Mouse (Mus musculus) regulatory T cell (primary cell): ENCODE data around the gene Zfp366.

Source experiments
- in situ Hi-C: fragments of 300-600 bp; cut with MboI, MseI; formaldehyde crosslinking; loops from one replicate; pipeline ENCODE4 v1.15.1; 2025; ENCODE audit warnings: high pct_unique_total_duplicates

The Zfp366 gene

DNA sequence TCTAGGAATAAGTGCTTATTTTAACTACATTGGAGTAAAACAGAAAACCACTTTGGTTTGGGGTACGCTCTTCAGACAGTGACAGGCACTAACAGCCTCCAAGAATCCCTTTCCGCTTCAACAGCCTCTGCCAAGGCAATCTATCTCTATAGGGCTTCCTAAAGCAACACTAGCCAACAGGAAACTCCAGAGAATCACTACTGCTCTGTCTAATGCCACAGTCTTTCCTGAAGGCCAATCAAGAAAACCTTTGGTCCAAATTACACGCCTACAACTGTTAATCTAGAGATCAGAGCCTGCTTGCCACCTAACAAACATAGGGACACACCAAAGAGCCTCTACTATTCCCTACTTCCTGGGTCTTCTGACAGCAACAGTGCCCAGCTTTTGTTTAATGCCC is 42.2 kb downstream of the Zfp366 start:
- in situ Hi-C loops, result no loop called here

GRCm38 (mm10) chr13:99227456-99228250 is 43.0 kb downstream of the Zfp366 start:
- in situ Hi-C loops, result no loop called here

- in situ Hi-C loops, result no loop called here
Observed at GRCm38 (mm10) chr13:99228821-99229570, 44.4 kb downstream of the Zfp366 start.

DNA sequence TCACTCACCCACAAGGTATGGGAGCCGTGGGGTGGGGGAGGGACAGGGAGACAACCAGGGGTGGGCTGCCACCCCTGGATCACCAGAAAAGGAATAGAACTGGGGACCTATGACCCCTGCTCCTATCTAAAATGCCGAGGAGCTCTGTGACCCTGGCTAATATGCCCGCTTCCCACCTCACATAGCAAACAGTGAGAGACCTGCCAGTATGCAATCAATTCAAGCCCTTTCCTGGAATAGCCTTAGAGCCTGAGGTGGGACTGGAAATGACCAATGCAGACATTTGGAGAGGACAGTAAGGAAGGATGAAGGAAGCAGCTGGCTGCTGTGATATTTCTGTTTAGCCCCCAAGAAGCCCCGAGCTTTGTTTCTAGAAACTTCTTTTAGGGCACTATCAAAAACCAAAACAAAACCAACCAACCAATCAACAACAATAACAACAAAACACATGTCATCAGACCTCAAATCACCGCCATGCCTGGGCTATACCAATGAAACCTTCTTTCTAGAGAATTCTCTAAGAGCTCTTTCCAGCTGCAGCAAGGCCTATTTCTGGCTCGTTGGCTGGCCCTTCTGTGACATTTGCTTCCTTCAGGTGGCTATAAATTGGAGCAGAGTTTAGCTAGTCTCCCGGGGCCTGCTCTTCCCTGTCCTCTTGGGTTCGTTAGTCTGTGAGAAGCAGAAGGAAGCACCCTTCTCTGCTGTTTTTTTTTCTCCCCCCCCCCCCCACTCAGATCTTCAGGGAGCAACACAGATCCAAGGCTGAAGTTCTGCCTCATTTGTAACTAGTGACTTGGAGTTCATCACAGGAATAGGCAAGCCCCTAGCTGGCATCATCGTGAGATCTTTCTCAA is 45.2 kb downstream of the Zfp366 start:
- in situ Hi-C loops, result no loop called here

GRCm38 (mm10) chr13:99230495-99230868 is 45.9 kb downstream of the Zfp366 start:
- in situ Hi-C loops, result no loop called here

DNA sequence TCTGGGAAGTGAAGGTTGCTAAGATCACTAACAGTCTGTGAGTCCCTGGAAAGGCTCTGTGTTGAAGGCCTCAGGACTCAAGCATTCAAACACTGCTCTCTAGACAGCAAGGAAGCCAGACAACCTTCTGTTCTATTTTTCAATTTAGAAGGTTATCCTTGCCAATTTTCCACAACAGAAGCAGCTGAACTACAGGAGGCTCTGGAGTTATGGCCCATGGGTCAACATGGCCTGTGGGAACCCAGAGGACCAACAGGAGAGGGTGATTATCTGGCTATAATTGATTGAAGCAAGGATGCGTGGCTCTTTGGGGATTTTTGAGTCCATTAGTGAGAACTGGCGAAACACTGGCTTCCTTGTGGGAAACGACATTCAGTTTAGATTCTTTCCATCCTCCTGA is 48.7 kb downstream of the Zfp366 start:
- in situ Hi-C loops, result no loop called here

DNA sequence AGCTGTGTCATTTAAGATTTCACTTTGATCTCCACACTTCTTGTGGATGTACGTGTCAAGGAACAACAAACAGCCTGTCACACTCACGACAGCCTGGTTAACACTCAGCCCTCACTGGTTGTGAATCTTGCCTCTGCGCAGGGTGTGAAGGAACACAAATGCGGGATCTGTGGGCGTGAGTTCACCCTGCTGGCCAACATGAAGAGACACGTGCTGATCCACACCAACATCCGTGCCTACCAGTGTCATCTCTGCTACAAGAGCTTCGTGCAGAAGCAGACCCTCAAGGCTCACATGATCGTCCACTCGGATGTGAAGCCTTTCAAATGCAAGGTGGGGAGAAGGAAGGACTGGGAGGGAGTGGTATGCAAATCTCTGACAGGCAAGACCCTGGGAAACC is 49.3 kb downstream of the Zfp366 start:
- in situ Hi-C loops, result no loop called here

- in situ Hi-C loops, result no loop called here
Observed at GRCm38 (mm10) chr13:99235428-99236210, 51.0 kb downstream of the Zfp366 start.

GRCm38 (mm10) chr13:99236222-99236621 is 51.6 kb downstream of the Zfp366 start:
- in situ Hi-C loops, result no loop called here

DNA sequence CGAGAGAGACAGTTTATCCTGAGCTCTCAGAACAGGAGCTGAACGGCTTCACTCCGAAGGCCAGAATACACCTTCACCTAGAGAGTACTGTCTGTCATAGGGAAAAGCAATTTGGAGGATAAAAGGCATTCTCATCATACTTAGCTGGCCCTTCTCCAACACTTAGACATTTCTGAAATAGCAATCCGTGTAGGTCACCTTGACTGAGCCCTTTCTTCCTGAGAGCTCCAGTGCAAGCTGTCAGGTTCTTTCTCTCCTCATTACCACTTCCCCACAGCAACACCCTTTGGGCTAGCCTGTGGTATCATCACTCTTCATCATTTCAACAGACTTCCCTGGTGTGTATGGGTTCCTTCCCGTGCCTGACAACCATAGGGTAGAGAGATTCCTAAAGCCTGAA is 52.5 kb downstream of the Zfp366 start:
- in situ Hi-C loops, result no loop called here

GRCm38 (mm10) chr13:99237841-99238216 is 53.2 kb downstream of the Zfp366 start:
- in situ Hi-C loops, result no loop called here

- in situ Hi-C loops, result no loop called here
Observed at GRCm38 (mm10) chr13:99238217-99239160, 53.9 kb downstream of the Zfp366 start.

DNA sequence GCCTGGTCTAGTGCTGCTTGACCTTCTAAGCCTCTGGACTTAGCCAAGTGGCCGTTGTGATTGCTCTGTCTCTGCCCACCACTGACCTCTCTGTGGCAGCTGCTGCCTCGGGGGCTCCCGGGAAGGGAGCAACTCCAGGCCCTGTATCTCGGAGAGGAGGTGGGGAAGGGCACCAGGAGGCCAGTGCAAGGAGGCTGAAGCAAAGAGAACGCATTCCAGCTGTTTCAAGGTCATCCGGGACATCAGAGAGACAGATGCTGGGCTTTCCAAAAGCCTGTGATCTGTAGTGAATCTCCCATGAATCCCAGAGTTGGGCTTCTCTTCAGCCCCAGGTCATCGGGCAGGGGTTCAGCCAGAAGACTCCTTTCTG is 54.5 kb downstream of the Zfp366 start:
- in situ Hi-C loops, result no loop called here

GRCm38 (mm10) chr13:99239741-99240140 is 55.1 kb downstream of the Zfp366 start:
- in situ Hi-C loops, result no loop called here

- in situ Hi-C loops, result no loop called here
Observed at GRCm38 (mm10) chr13:99241984-99242383, 57.4 kb downstream of the Zfp366 start.

DNA sequence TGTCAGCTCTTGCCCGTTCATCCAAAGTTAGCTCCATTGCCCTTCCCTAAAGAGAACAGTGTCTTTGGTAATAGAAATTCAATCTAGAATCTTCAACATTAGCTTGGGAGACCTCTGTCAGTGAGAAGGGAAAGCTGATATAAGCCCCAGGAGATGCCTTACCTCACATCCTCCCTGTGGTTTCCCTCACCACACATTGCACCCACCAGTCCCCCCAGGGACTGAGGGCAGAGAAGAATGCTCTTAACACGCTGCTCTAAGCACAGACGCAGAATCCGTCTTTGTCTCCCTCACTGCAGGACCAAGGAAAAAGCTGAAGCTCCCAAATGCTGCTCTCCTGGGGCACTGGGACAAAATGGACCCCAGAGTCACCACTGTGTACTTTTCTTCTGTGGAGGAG is 58.3 kb downstream of the Zfp366 start:
- in situ Hi-C loops, result no loop called here

DNA sequence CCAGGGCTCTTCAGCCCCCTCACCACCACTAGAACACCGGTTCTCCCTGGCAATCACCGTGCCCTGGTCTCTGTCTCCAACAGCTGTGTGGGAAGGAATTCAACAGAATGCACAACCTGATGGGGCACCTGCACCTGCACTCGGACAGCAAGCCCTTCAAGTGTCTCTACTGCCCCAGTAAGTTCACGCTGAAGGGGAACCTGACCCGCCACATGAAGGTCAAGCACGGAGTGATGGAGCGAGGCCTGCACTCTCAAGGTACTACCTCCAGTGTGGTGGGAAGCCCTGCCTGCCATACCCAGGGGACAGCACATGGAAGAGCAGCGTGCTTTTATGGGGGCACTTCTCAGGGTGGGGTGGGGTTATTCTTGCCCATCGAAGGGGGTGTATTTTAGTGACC is 59.2 kb downstream of the Zfp366 start:
- in situ Hi-C loops, result no loop called here

DNA sequence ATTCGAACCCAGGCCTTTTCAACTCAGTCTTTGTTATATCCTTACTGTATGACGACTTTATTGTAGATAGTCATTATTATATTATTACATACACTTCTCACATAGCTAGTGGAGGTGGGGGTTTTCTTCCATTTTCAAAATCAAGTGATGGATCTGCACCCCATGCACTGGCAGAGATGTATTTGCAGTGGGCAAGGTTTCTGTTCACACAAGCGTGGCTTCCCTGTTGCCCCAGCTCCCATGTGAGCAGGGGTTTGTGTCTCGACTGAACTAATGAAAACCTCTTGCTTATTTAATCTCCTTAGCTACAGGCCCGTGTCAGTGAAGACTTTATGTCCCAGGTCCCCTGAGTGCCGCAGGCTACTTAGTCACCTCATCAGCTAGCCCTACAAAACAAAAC is 59.8 kb downstream of the Zfp366 start:
- in situ Hi-C loops, result no loop called here

DNA sequence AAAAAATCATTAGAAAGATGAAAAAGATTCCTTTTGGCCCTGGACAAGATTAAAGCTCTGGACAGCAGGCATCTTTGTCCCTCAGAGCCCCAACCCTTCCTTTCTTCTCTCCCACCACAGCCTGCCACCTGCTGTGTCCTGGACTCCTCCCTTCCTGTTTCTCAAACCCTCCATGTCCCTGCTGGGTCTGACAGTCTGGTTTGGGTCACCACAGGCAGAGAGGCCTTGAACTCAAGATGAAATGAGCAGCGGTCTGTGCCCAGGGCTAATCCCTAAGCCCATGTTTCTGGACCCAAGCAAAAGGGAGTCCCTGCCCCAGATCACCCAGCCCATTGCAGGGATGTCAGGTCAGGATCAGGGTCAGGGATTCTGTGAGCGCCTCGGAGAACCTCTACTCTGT is 60.3 kb downstream of the Zfp366 start:
- in situ Hi-C loops, result no loop called here

GRCm38 (mm10) chr13:99245916-99246460 is 61.4 kb downstream of the Zfp366 start:
- in situ Hi-C loops, result no loop called here
